Mouse (Mus musculus) lung, adult 2 months (tissue): ENCODE results near the gene Enpp7. TPM values are rescaled to one million over a fixed set of nuclear protein-coding genes. Genes with fewer than 3 reads are reported as not detected.

ENCODE experiments used
- DNase-seq: peaks from one replicate; pipeline ENCODE4 v3.0.0; 2022
- H3K4me1 ChIP-seq: fragments of 200-500 bp; 2 replicates; pipeline ENCODE4 v1.6.1; 2011; ENCODE audit warnings: low read length; ENCODE audit not compliant: control insufficient read depth, insufficient read depth
- H3K4me3 ChIP-seq: fragments of 200-500 bp; replicated peaks from 2 replicates; pipeline ENCODE3; 2011; ENCODE audit warnings: low read depth, mild to moderate bottlenecking, control low read depth, low read length; ENCODE audit errors: extremely low read depth
- CTCF ChIP-seq: fragments of 200-500 bp; IDR thresholded peaks from 2 replicates; pipeline ENCODE4 v1.5.1; 2011; ENCODE audit warnings: mild to moderate bottlenecking, low read length, control low read depth; ENCODE audit not compliant: insufficient read depth
- POLR2A ChIP-seq: fragments of 200-500 bp; IDR thresholded peaks from 2 replicates; pipeline ENCODE4 v1.6.1; 2011; ENCODE audit warnings: low read depth, mild to moderate bottlenecking, control low read depth, low read length, borderline replicate concordance; ENCODE audit errors: extremely low read depth
- WGBS: fragments of 180-500 bp; shearing (Covaris S2); methylation state at CpG from one replicate; pipeline ENCODE4 v1.1.7; 2018; 5-methylcytosine and 5-hydroxymethylcytosine counted together
- polyA plus RNA-seq: library from polyadenylated mRNA; depleted of rRNA; stranded (reverse); fragments of >200 nt; gene quantifications from 2 replicates; pipeline ENCODE4 v1.2.3, GENCODE M21; 2012; rRNA removed

The Enpp7 gene
- 0.13 TPM in 1 of 2 replicates, not detected in the other for polyA plus RNA-seq

DNA sequence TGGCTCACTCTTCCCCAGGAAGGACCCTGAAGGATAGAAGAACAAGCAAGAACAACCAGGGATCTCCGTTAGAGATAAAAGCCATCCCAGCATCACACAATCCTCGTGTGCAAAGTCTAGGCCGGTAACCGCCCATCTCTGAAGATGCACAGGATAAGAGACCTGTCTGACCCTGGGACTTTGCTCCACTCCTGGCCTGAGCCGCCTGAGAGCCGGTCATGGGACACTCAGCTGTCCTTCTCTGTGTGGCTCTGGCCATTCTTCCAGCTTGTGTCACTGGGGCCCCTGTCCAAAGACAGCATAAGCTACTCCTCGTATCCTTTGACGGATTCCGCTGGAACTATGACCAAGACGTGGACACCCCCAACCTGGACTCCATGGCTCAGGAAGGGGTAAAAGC, at the start of gene Enpp7:
Enpp7 (plus strand) TSS at position 190 of the 400 bp plus-strand sequence.
- H3K4me3 ChIP-seq = no peak within 1 kb of the TSS
- H3K4me1 ChIP-seq = no peaks in the 10 kb centered on the region
- WGBS = 86% methylated on average over 10 of the region's 10 CpGs
- DNase-seq = no peak
- TF ChIP-seq CTCF = no peak
- TF ChIP-seq POLR2A = no peak

DNA sequence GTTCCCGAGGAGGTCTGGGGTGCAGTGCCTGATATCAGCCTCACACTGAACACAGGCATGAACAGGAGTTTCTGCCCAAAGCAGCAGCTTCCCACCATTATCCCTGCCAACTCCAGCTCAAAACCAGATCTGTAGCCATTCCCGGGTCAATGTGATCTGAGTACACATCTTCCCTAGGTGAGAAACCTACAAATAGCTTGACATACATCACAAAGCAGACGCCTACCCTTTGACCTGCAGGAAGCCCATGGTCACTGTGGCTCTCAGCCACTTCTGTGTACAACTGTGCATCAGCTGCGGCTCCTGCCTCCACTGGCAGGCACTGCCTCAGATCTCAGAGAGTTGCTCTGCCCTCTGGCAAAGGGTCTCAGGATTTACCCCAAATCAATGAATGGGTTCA, 48.3 kb upstream of the Enpp7 start:
- TF ChIP-seq CTCF (no peak), POLR2A (no peak)
- WGBS = 66% methylated on average over 4 of the region's 4 CpGs
- no peak for DNase-seq

DNA sequence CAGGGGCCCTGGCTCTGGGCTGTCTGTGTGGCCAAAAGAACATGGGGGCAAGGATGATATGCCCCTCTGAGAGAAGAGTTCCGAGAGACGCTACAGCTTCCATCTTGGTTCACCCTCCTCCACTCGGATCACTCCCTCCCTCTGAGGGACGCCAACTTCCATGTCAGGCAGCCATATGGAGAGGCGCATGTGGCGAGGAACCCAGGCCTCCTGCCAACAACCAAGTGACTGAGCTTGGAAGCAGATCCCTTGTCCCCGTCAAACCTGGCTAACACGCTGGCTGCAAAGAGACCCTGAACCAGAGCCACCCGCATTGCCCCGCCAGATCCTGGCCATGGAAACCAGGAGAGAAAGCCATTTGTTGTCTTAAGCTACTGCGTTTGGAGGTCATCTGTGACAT, 47.4 kb upstream of the Enpp7 start:
- DNase-seq = no peak
- no peak for TF ChIP-seq POLR2A
- TF ChIP-seq CTCF = no peak
- no peaks in the 10 kb centered on the region for H3K4me1 ChIP-seq
- no peak overlapping the region for H3K4me3 ChIP-seq
- 64% methylated on average over 11 of the region's 11 CpGs for WGBS

More for the DNA sequence above, 48.3 kb upstream of the Enpp7 start:
- no peaks in the 10 kb centered on the region for H3K4me1 ChIP-seq
- H3K4me3 ChIP-seq = no peak overlapping the region

DNA sequence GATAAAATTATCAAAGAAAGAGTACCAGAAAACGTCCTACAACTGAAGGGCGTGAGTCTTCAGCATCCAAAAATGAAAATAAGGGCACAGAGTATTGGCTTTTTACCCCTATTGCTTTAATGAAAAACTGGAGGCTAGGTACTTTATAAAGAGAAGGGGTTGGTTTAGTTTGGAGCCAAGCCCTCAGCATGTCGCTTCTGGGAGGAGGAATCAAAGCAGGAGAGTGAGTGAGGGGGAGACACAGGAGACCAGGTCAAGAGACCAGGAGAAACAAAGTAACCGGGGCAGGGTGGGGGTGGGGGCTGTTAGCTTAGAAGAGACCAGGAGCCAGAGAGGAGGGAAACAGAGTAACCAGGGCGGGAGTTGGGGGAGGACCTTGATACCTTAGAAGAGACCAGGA, 46.7 kb upstream of the Enpp7 start:
- Histone ChIP-seq H3K4me1 (no peaks in the 10 kb centered on the region), H3K4me3 (no peak overlapping the region)
- no peak for DNase-seq
- TF ChIP-seq POLR2A = no peak
- no peak for TF ChIP-seq CTCF
- WGBS = 41% methylated on average over 5 of the region's 5 CpGs

DNA sequence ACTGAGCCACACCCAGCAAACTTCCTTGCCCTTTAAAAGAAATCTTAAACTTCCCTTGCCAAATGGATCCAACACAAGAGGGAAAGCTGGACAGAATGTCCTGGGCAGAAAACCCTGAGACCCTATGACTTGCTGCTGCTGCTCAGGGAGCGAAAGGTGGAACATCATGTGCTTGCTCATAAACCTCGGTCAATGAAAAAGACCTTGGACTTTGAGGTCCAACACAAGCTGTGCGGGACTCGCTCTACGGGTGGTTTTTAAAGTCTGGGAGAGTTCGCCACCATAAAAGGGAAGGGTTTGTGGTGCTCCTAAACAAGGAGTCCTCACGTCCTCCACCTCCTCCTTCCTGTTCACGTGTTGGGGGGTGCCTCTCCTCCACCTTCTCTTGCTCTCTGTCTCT, 42.1 kb upstream of the Enpp7 start:
- no peak for DNase-seq
- Histone ChIP-seq H3K4me3 (no peak overlapping the region), H3K4me1 (no peaks in the 10 kb centered on the region)
- 82% methylated on average over 8 of the region's 8 CpGs for WGBS
- no peak for TF ChIP-seq POLR2A
- TF ChIP-seq CTCF = no peak

DNA sequence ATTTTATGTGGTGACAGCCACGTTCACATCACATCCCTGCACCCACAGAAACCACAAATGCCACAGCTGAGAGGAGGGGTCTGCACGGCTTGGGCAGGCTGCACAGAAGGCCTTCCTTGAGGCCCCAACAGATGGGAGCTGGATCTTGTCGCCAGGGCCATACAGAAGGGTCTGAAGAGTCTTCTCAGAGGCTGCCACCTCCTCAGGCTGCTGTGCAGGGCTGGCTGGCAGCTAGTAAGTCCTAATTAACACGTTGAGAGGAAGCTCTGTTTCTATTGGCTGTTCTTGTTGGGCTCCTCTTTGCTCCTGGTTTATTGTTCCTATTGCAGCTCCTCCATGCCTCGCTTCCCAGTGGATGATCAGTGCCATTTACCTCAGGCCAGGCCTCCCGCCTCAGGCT, 33.0 kb upstream of the Enpp7 start:
- TF ChIP-seq CTCF (no peak), POLR2A (no peak)
- WGBS = 48% methylated on average over 6 of the region's 6 CpGs
- no peak for DNase-seq
- Histone ChIP-seq H3K4me3 (no peak overlapping the region), H3K4me1 (no peaks in the 10 kb centered on the region)

DNA sequence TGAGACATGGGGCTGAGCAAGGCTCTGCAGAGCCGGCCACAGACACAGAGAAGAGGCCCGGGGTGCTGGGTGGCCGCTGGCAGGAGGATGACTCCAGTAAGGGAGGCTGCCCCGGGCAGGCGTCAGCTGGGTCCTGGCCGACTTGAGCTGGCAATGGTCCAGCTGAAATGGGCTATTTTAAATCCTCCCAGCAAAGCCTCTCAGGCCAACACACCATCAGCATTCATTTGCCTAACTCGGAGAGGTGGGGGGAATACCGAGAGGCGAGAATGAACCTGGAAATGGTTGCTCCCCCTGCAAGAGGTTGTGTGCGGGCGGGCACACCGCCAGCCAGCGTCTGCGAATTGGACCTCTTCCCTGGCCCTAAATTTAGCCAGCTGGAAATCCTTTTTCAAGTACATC, 30.9 kb upstream of the Enpp7 start:
- TF ChIP-seq POLR2A (no peak), CTCF (no peak)
- Histone ChIP-seq H3K4me1 (no peaks in the 10 kb centered on the region), H3K4me3 (no peak overlapping the region)
- WGBS = 45% methylated on average over 14 of the region's 14 CpGs
- no peak for DNase-seq

DNA sequence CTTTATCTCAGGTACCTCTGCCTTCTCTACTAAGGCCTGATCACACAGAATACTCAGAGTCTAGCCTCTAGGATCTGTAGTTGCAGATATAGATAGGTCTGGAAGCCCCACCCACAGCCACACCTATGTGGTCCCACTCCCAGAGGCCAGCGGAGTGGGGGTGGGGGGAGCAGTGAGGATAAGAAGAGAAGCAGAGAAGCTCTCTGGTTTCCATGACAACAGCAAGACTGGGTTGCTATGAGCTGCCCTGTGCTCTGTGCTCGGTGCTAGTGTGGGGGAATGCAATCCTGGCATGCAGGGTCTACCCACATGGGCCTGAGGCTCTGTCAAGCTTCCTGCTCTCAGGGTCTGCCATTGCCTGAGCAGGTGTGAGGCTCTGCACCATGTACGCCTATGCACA, 27.3 kb upstream of the Enpp7 start:
- no peak overlapping the region for H3K4me3 ChIP-seq
- 55% methylated on average over 3 of the region's 3 CpGs for WGBS
- DNase-seq = no peak
- H3K4me1 ChIP-seq = no peaks in the 10 kb centered on the region
- TF ChIP-seq CTCF = no peak
- TF ChIP-seq POLR2A = no peak

DNA sequence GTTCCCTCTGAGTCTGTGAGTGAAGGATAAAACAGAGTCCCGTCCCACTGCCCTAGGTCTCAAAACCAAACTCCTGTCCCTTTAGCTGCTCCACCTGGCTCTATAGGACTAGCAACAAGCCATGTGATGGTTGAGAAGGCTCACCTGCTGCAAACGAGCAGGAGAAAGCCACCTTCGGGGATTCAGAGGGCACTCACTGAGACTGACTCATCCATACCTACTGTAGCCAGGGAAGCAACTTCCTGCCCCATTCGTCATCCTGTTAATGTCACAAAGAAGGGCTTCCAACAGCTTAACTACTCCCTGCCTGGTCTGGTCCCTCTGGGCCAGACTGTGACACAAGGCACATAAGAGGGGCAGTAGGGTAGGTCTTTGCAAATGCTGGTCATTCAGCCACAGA, 25.5 kb upstream of the Enpp7 start:
- Histone ChIP-seq H3K4me1 (no peaks in the 10 kb centered on the region), H3K4me3 (no peak overlapping the region)
- TF ChIP-seq CTCF (no peak), POLR2A (no peak)
- 31% methylated on average over 4 of the region's 4 CpGs for WGBS
- no peak for DNase-seq

DNA sequence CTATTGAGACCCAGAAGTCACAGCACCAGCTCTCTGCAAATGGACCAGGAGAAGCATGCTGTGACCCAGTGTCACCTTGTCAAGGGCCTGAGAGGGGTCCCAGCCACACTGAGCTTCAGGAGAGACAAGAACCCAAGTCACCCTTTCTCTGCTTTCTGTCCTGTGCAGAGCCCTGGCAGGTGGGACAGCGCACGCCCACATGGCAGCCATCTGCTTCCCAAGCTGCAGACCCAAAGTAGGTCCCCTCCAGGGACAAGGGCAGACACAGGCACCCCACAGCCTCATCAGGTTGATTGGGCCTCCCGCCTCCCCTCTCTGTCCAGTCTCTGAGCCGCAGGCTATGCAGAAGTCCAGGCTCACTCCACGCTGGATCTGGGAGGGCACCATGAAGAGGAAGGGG, 24.1 kb upstream of the Enpp7 start:
- TF ChIP-seq CTCF = no peak
- TF ChIP-seq POLR2A = no peak
- no peak for DNase-seq
- H3K4me1 ChIP-seq = no peaks in the 10 kb centered on the region
- 81% methylated on average over 5 of the region's 5 CpGs for WGBS
- H3K4me3 ChIP-seq = no peak overlapping the region

DNA sequence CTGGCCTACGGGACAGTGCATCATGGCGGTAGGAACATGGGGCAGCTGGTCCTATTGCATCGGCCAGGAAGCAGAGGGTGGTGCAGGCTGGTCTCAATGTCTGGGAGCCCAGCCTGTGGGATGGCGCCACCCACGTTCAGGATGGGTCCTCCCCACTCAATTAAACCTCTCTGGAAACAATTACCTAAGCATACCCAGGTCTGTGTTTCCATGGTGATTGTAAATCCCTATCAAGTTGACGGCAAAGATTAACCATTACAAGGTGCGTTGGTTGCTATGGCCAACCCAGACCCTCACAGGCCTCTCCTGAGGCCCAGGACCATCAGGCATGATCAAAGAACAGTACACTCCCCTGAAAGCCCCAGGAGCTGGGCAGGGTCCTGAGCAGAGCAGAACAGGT, 22.9 kb upstream of the Enpp7 start:
- no peak for DNase-seq
- H3K4me1 ChIP-seq = no peaks in the 10 kb centered on the region
- no peak overlapping the region for H3K4me3 ChIP-seq
- TF ChIP-seq POLR2A (no peak), CTCF (no peak)
- 51% methylated on average over 7 of the region's 7 CpGs for WGBS

DNA sequence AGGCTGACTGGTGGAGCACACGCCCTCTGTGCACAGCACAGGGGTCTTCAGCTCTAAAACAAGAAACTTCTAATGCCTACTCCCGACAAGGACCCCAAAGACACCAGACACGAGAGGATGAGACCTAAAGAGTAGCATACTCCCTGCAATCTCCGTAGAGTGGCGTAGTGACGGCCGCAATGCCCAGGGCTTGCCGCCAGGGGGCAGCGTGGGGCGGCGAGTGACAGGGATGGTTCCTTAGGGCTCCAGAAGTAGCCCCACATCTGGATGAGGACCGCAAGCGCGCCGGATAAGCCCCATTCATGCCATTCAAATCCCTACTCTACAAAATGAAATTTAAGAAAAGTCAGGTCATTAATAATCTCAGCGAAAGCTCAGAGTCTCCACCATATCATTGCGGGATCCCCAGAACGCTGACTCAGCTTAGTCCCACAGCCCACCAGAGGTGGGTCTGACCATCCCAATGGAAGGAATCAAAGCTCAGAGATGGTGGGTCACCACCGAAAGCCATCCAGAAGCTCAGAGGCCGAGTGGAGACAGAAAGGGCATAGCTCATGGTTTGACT, 16.4 kb upstream of the Enpp7 start:
- H3K4me3 ChIP-seq = no peak overlapping the region
- peak; percentile 8 for DNase-seq
- no peak for TF ChIP-seq POLR2A
- TF ChIP-seq CTCF = peak; percentile 44
- 33% methylated on average over 20 of the region's 20 CpGs for WGBS
- peaks cover 3% of the 10 kb centered on the region; the same call in 1 of the 2 replicates for H3K4me1 ChIP-seq
